Mouse (Mus musculus) embryonic fibroblast, embryonic 13.5 days (primary cell): Measurements from ENCODE around the gene Zfp324.

Source experiments
- CTCF ChIP-seq: IDR thresholded peaks from 2 replicates; pipeline ENCODE4 v1.5.1; 2011; ENCODE audit warnings: mild to moderate bottlenecking, control low read depth, low read length, moderate library complexity, borderline replicate concordance; ENCODE audit not compliant: insufficient read depth
- POLR2A ChIP-seq: IDR thresholded peaks from 2 replicates; pipeline ENCODE4 v1.6.1; 2011; ENCODE audit warnings: low read depth, mild to moderate bottlenecking, control low read depth, low read length, moderate library complexity

GRCm38 (mm10) chr7:12940599-12940998 is 25.0 kb upstream of the Zfp324 start:
- TF ChIP-seq CTCF = no peak
- TF ChIP-seq POLR2A = no peak
